Mouse (Mus musculus) cerebellum, postnatal 10 days (tissue): ENCODE data around the gene Bcas2.

Experiments
- DNase-seq, 2 experiments: peaks; one replicate each; pipeline ENCODE4 v3.0.0; 2021; ENCODE audit warnings: mixed read lengths in 2 of 2

Gene Bcas2

GRCm38 (mm10) chr3:103223752-103224151 is 52.3 kb downstream of the Bcas2 start:
- DNase-seq = peak; percentile 30 to 33

GRCm38 (mm10) chr3:103224231-103224765 is 52.8 kb downstream of the Bcas2 start:
- DNase-seq = no peak

DNA sequence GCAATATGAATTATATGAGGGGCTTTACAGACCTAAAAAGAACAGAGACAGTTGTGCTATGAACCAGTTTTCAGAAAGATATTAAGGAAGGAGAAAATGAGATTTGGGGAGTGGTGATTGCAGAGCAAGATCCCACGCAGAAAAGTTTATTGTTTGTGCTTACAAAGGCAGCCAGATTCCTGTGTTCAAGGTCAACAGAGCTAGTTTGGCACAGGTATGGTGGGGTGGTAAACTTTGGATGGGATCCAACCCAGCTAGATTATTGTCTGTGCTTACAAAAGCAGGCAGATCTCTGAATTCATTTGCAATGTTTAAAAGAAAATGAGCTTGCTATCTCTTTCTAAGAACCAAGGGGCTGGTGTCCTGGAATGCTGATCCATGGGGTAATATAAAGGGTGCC is 56.3 kb downstream of the Bcas2 start:
- DNase-seq = no peak
